Mouse (Mus musculus) mature B cell (primary cell): ENCODE results near the gene 1700067K01Rik.
"Not testable (repeated sequence)": the region's sequence is repeated elsewhere in the genome, so short reads cannot be mapped to it uniquely, and the experiment has no call there.

Experiments used
- in situ Hi-C: fragments of 300-500 bp; cut with MboI; formaldehyde crosslinking; loops from 2 replicates; pipeline ENCODE4 v1.14.3; 2019

Gene 1700067K01Rik

DNA sequence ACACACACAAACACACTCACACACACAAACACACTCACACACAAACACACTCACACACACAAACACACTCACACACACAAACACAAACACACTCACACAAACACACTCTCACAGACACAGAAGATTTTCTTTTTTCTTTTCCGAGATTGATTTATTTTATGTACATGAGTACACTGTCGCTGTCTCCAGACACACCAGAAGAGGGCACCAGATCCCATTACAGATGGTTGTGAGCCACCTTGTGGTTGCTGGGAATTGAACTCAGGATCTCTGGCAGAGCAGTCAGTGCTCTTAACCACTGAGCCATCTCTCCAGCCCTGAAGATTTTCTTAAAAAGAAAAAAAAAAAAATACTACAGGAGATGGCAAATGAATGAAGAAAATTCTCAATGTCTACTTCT, 18.1 kb upstream of the 1700067K01Rik start:
- in situ Hi-C loops, result not testable (repeated sequence)

DNA sequence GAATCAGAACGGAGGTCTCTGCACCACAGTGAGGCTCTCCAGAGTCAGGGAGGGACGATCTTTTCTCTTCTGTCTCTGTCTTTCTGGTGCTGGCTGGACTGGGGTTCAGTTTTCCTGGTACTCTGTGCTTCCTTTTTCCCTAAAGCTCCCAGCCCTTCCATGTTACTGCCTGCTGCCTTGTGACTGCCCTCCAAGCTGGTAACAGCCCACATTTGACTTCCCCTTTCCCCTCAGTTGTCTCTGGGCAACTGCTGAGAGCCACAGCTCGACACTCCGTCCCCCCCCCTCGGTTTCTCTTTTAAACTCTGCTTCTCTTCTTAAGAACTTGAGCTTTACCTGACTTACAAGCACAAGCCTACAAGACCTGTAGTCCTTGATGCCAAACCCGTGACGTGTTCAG, 12.1 kb upstream of the 1700067K01Rik start:
- in situ Hi-C loops, result no loop called here

DNA sequence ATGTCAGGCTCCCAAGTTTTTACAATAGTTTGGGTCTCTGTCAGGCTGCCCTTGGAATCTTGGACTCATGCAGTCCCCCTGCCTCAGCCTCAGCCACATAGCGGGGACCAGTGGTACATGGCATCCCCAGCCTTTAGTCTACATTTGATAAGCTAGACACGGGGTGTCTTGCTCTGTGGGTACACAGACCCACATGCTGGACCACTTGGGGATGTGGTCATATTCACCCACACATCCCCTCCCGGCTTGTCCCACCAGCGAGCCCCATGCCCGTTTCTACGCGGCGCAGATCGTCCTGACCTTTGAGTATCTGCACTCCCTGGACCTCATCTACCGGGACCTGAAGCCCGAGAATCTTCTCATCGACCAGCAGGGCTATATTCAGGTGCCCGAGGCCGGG, 11.1 kb upstream of the 1700067K01Rik start:
- in situ Hi-C loops, result no loop called here

DNA sequence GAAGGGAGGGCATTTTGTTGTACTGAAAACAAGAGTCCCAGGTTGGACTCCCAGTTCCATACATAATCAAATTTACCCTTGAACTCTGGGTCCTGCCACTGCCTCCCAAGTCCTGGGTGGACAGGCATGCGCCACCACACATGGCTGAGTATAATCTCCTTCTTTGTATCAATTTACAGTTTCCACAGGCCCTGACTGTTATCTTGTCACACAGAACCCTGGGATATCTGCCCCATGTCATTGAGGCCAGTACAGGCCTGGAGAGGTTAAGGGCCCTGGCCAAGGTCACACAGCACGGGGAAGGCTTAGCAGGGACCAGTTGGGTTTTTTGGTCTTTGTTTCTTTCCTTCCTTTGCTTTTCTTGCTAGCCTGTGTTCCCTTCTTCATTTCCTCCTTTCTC, 8.8 kb upstream of the 1700067K01Rik start:
- in situ Hi-C loops, result no loop called here

DNA sequence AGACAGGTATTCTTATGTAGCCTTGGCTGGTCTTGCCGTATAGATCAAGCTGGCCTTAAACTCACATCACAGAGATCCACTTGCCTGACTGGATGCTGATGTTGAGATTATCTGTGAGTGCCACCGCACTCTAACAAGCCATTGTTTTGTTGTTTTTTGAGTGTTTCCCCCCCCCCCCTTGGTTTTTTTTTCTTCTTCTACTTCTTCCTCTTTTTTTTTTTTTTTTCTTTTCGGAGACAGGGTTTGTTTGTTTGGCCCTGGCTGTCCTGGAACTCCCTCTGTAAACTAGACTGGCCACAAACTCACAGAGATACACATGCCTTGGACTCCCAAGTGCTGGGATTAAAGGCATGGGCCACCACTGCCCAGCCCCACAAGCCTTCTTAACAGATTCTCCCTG, 7.3 kb upstream of the 1700067K01Rik start:
- in situ Hi-C loops, result no loop called here

DNA sequence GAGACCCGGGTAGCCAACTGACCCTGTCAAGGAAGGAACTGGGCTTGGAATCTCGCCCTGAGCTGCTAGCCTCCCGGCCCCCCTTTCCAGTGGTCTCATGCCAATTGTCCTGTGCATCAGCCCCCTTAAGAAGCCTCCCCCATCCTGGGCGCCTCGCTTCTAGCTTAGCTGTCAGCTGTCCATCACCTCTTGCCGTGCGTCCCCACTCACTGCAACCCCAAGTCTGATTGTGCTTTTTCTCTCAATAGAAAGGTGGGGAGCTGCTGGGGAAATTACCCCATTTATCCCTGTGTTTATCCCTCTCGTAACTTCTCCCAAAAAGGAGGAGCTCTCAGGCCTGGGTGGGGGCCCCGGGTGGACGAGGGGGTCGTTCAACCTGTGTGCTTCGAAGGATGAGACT, 5.3 kb upstream of the 1700067K01Rik start:
- in situ Hi-C loops, result no loop called here

DNA sequence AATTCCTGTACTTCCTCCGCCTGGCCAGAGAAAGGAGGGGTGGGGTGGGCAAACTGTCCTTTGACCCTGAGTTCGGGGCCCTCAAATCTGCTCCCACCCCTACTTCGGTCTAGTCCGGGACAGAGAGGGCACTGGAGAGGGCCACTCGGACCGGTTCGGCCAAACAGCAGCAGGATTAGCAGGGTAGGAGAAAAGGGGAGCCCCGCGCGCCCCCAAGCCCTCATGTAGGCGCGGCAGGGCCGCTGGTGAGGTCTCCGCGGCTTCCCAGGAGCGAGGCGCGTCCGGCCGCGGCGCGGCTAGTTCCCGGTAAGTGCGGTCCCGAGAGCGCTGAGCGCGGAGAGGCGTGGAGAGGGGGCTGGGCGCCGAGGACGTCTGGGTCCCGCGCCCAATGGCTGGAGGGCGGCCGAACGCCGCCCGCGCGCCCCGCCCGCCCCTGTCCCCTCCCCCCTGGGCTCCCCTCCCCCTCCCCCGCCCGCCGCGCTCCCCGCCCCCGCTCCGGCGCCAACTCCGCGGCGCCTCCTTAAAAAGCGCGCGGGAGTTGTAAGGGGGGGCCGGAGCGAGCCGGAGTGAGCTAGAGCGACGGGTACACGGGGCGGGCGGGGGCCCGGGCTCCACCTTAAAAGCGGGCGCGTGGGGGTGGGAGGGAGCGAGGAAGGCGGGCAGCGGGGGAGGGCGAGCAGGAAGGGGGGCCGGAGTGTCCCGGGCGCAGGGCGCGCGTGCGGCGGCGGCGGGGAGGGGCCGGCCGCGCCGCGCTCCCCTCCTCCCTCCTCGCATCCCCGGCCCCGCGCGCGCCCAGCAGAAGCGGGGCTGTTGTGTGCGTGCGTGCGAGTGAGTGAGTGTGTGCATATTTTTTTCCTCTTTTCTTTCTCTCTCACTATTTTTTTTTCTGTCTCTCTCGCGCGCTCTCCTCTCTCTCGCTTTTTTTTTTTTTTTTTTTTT, 4.5 kb upstream of the 1700067K01Rik start:
- in situ Hi-C loops, result no loop called here

DNA sequence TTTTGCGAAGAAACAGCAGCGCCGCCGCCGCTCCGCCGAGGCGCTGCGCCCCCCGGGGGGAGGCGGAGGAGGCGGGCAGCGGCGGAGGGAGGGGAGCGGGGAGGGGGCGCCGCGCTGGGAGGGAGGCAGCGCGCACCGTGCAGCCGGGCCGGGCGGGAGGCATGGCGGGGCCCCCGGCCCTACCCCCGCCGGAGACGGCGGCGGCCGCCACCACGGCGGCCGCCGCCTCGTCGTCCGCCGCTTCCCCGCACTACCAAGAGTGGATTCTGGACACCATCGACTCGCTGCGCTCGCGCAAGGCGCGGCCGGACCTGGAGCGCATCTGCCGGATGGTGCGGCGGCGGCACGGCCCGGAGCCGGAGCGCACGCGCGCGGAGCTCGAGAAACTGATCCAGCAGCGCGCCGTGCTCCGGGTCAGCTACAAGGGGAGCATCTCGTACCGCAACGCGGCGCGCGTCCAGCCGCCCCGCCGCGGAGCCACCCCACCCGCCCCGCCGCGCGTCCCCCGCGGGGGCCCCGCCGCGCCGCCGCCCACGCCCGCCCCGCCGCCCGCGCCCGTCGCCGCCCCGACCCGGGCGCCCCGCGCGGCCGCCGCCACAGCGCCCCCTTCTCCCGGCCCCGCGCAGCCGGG, 3.7 kb upstream of the 1700067K01Rik start, which contains the start of gene Samd1:
Gene Samd1 (plus strand): TSS at position 162 of the 631 bp plus-strand sequence.
- in situ Hi-C loops, result no loop called here

DNA sequence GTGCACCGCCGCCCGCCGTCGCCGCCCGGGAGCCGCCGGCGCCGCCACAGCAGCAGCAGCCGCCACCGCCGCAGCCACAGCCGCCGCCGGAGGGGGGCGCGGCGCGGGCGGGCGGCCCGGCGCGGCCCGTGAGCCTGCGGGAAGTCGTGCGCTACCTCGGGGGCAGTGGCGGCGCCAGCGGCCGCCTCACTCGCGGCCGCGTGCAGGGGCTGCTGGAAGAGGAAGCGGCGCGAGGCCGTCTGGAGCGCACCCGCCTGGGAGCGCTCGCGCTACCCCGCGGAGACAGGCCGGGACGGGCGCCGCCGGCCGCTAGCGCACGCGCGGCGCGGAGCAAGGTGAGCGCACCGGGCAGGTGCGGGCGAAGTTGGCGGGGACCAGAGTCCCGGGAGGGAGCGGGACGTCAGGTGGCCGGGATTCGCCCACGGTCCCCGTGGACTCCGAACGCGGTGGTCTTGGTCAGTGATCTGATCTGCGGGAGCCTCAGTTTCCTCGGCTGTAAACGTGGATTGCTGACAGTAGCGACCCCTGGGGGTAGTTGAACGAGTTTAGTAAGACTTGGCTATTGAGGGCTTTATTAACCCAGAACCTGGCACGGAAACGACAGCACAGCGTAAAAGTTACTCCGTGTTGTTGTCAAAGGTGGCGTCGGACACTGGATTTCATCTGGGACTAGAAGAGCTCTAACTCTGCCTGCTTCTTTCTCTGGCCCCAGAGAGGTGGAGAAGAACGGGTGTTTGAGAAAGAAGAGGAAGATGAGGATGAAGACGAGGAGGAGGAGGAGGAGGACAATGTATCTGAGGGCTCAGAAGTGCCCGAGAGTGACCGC, 2.9 kb upstream of the 1700067K01Rik start:
- in situ Hi-C loops, result no loop called here

DNA sequence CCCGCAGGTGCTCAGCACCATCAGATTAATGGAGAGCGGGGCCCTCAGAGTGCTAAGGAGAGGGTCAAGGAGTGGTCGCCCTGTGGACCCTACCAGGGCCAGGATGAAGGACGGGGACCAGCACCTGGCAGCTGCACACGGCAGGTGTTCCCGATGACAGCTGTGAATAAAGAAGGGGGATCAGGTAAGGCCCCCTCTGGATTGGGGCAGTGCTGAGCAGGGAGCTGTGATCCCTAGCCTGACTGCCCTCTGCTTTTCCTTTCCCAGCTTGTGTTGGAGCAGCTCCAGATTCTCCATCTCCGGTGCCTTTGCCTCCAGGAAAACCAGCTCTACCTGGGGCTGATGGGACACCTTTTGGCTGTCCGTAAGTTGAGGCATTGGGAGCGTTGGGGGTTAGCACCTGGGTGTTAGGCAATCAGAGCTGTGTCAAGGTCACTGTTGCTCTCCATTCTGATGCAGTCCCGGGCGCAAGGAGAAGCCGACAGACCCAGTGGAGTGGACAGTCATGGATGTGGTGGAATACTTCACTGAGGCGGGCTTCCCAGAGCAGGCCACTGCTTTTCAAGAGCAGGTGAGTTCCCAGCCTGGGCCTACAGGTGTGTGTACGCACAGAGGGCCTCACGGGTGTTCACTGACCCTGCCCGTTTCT, 2.1 kb upstream of the 1700067K01Rik start:
- in situ Hi-C loops, result no loop called here

DNA sequence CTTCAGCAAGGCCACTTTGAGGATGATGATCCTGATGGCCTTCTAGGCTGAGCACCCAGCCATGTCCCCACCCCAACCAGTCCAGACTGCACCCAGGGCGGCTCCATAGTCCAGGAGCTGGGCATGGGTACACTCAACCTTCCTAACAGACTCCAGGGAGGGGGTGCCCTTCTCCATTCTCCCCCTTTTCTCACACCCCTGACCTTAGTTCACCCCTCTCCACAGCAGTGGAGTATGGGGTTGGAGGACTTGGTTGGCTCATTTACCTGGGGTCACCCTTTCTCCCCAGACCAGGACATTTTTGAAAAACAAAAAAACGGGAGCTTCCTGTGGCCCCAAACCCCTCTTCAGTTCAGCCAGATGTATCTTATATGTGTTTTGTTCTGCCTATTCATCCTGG, 1.5 kb upstream of the 1700067K01Rik start:
- in situ Hi-C loops, result no loop called here

DNA sequence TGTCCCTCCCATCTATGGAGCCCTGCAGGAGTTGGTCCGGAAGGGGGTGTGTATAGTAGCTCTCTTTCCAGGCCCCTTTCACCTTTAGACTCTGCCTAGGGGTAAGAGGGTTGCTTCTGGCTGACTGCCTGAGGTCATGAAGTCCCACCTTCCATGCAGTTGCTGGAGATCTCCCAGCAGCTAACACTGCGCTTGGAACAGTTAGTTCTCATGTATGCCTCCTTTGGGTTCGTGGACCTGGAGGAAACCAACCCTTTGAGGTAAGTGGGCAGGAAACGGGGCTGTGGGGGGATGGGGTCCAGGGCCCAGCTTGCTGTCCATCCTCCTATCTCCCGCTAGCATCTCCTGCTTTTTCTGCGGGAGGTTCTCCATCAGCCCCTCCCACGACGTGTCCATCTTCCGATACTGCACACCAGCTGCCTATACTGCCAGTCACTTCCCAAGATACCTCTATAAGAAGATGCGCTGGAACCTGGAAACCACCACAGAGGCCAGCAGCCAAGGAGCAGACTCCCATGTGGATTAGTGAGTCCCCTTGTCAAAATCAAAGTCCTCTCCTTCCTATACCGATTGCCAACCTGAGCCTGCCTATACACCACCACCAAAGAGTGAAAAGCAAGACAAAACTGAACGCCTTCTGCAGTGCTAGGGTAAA, 1.8 kb downstream of the 1700067K01Rik start:
- in situ Hi-C loops, result no loop called here

DNA sequence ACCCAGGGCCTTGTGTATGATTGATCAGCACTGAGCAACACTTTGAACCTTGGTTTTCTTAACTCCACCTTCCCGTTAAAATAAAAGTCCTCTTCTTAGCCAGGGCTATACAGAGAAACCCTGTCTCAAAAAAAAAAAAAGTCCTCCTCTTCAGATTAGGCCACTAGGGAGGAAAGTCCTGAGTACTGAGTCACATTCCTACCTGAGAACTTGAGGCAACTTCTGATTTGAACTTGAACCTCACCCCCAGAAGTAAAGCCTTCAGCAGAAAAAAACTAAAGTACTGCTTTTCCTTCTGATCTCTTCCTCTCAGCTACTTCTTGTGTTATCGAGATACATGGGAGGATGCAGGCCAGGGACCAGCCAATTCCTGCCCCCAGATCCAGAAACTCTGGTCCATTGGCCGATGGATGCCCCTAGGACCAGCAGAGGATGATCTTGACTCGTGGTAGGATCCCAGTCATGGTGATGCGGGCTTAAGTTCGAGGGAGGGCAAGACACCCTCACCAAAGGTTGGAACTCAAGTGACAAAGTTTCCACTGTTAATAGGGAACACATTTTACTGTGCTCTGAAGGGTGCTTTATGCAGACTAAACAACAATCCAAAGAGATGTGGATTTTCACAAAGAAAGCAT, 2.4 kb downstream of the 1700067K01Rik start:
- in situ Hi-C loops, result no loop called here

DNA sequence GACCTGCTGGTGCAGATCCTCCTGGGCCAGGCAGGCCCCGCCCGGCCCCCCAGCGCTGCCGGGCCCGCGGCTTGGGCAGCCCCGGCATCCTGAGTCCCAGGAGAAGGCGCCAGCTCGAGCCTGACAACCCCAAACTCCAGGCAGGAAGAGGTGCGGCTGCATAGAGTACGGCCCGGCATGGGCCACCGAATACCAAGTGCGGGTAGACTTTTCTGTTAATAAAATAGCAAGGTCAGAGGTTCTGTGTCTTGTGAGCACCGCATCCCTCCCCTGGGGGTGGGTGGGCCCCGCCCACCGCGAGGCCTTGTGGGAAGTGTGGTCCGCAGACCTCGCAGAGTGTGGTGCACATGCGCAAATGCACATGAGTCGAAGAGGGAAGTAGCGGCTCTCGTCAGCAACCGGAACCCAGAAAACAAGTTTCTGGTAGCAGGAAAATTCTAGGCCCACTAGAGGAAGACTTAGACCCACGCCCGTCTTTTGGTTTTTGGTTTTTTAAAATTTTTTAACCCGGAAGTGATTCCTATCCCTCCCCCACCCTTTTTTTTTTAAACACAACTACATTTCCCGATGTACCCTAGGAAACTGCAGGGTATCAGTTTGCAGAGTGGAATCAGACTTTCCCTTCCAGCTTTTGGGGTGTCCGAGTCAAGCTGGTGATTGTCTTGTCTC, 3.4 kb downstream of the 1700067K01Rik start:
- in situ Hi-C loops, result no loop called here

DNA sequence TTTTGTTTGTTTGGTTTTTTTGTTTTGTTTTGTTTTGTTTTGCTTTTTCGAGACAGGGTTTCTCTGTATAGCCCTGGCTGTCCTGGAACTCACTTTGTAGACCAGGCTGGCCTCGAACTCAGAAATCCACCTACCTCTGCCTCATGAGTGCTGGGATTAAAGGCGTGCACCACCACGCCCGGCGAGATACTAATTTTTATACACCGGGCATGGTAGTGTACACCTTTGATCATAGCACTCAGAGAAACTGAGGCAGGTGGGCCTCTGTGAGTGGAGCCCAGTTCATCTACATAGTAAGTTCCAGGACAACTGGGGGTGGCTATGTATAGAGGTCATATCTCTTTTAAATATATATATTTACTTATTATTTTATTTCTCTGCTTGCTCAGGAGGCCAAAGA, 4.2 kb downstream of the 1700067K01Rik start:
- in situ Hi-C loops, result not testable (repeated sequence)

DNA sequence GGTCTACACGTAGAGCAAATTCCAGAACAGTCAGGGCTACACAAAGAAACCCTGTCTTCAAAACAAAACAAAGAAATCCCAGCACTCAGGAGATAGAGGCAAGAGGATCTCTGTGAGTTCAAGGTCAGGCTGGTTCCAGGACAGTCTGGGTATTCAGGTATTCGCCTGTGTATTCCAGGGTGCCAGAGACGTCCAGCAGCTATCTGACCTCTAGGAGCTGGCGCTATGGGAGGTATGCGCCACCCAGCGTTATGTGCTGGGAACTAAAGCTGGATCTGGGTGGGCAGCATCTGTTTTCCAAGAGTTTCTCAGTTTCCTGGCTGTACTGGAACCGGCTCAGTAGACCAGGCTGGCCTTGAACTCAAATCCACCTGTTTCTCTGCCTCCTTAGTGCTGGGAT, 7.1 kb downstream of the 1700067K01Rik start:
- in situ Hi-C loops, result no loop called here

DNA sequence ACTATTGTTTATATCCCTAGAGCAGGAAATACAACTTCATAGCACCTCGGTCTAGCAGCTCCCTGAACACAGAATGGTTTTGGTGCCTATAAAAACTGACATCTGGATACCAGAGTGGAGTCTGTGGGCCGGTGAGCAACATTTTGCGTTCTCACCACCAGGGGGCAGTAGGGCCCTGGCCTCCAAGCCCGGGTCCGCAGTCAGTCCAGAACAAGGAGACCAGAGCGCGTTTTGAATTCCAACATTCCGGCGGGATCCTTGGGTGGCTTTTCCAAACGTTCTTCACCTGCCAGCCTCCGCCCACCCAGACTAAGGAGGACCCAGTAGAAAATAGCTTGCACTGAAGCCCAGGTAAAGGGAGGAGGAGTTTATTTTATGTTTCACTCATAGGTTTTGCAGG, 8.6 kb downstream of the 1700067K01Rik start:
- in situ Hi-C loops, result no loop called here

DNA sequence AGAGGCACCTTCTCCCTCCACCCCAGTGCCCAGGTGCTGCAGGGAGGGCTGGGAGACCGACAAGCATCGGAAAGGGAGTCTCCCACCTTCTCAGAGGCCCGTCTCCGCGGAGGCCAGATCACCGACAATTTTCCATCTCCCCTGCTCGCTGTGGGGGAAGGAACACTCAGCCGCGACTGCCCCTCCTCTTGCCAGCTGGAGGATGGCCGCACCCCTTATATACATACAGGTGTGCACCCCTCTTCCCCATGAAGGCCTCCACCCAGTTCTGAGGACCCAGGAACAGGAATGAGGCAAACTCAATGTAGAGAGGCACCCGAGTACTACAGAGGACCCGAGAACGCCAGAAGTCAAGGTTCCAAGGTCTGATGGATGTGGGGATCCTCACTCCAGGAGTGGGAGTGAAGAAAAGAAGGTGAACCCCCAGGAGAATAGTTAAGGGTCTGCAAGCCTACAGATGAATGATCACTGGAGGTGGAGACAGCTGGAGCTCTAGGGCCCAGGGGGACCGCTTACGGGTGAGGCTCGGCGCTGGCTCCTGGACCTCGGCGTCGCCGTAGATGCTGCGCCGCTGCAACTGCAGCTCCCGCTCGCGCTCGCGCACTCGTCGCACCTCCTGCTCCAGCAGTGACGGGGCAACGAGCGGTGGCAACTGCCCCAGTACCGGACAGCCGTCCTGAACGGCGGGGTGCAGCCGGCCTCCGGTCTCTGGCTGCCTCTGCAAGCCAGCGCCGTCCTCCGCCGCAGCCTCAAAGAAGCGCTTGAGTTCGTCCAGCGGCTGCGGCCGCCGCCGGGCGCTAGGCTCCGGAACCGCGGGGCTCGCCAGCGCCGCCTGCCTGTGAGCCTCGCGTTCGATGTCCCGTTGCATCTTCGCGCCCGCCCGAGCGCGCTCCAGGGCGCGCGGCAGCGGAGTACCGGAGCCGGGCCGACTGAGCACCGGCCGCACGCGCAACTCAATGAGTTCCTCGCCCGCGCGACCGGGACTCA, 9.6 kb downstream of the 1700067K01Rik start:
- in situ Hi-C loops, result no loop called here
